Mouse (Mus musculus): ENCODE measurements at regions not wholly inside any gene's neighbourhood (a gene's known extent, or its start where the extent isn't known, plus 50 kb on each side); places are given as distances from the start of the nearest gene placed in this dataset.
"Not testable (repeated sequence)": the region's sequence is repeated elsewhere in the genome, so short reads cannot be mapped to it uniquely, and the experiment has no call there.

GRCm38 (mm10) chr15:96828681-96829080 is 129.2 kb upstream of the Slc38a2 start:
- no peak for DNase-seq (ENCODE audit: low spot score)

- DNase-seq (ENCODE audit: low spot score): no peak
These were observed 128.4 kb upstream of the Slc38a2 start for GRCm38 (mm10) chr15:96827931-96828330.

- no peak for DNase-seq (ENCODE audit: low spot score)
These were observed 118.9 kb upstream of the Slc38a2 start for GRCm38 (mm10) chr15:96818435-96818834.

GRCm38 (mm10) chr15:96817626-96818025 is 118.1 kb upstream of the Slc38a2 start:
- DNase-seq (ENCODE audit: low spot score): no peak

- DNase-seq (ENCODE audit: low spot score): no peak
These were observed 117.6 kb upstream of the Slc38a2 start for GRCm38 (mm10) chr15:96816997-96817570.

- no peak for DNase-seq (ENCODE audit: low spot score)
These were observed 113.9 kb upstream of the Slc38a2 start for GRCm38 (mm10) chr15:96813472-96813871.

GRCm38 (mm10) chr15:96802729-96803053 is 103.2 kb upstream of the Slc38a2 start:
- DNase-seq (ENCODE audit: low spot score): no peak

- DNase-seq (ENCODE audit: low spot score): no peak
These were observed 102.7 kb upstream of the Slc38a2 start for GRCm38 (mm10) chr15:96802034-96802728.

- DNase-seq (ENCODE audit: low spot score): no peak
These were observed 99.7 kb upstream of the Slc38a2 start for GRCm38 (mm10) chr15:96799228-96799627.

GRCm38 (mm10) chr15:96797615-96798270 is 98.2 kb upstream of the Slc38a2 start:
- no peak for DNase-seq (ENCODE audit: low spot score)

- DNase-seq (ENCODE audit: low spot score): no peak
These were observed 94.7 kb upstream of the Slc38a2 start for GRCm38 (mm10) chr15:96794177-96794719.

GRCm38 (mm10) chr15:96793251-96793650 is 93.7 kb upstream of the Slc38a2 start:
- no peak for DNase-seq (ENCODE audit: low spot score)

GRCm38 (mm10) chr15:96791306-96791705 is 91.8 kb upstream of the Slc38a2 start:
- DNase-seq (ENCODE audit: low spot score): no peak

GRCm38 (mm10) chr15:96787921-96788320 is 88.4 kb upstream of the Slc38a2 start:
- DNase-seq (ENCODE audit: low spot score): not testable (repeated sequence)

GRCm38 (mm10) chr15:96784578-96784977 is 85.0 kb upstream of the Slc38a2 start:
- no peak for DNase-seq (ENCODE audit: low spot score)

GRCm38 (mm10) chr15:96781560-96781959 is 82.0 kb upstream of the Slc38a2 start:
- DNase-seq (ENCODE audit: low spot score): no peak

GRCm38 (mm10) chr15:96780606-96781005 is 81.1 kb upstream of the Slc38a2 start:
- no peak for DNase-seq (ENCODE audit: low spot score)

- DNase-seq (ENCODE audit: low spot score): no peak
These were observed 79.8 kb upstream of the Slc38a2 start for GRCm38 (mm10) chr15:96779358-96779757.

- DNase-seq (ENCODE audit: low spot score): peak; percentile 7
These were observed 78.9 kb upstream of the Slc38a2 start for GRCm38 (mm10) chr15:96778321-96778926.

- DNase-seq (ENCODE audit: low spot score): no peak
These were observed 77.0 kb upstream of the Slc38a2 start for GRCm38 (mm10) chr15:96776476-96777075.

- no peak for DNase-seq (ENCODE audit: low spot score)
These were observed 75.6 kb upstream of the Slc38a2 start for GRCm38 (mm10) chr15:96775129-96775528.

- no peak for DNase-seq (ENCODE audit: low spot score)
These were observed 75.1 kb upstream of the Slc38a2 start for GRCm38 (mm10) chr15:96774664-96775063.

Measured in spleen, adult 12 weeks (tissue).